Mouse (Mus musculus) MEL (cell line): ENCODE results near the gene Cic. TPM values are rescaled to one million over a fixed set of nuclear protein-coding genes. Genes with fewer than 3 reads are reported as not detected.
A peak's percentile ranks its signal among the peaks of the same experiment; 100 is the strongest.

Experiments
- DNase-seq: peaks from one replicate; pipeline ENCODE4 v3.0.0; 2011; ENCODE audit warnings: low read depth, low spot score
- H3K27ac ChIP-seq: 2 replicates; pipeline ENCODE4 v1.5.1; 2012; ENCODE audit warnings: low read depth, mild to moderate bottlenecking, control low read depth, low read length, moderate library complexity; ENCODE audit not compliant: control insufficient read depth
- H3K27me3 ChIP-seq, 2 experiments: fragments of 150-350 bp in 1 of 2; sonication (generic) in 1 of 2; 2 replicates each; pipeline ENCODE4 v1.6.1; 2012; ENCODE audit warnings: low read length in 2 of 2, mild to moderate bottlenecking in 2 of 2, improper control_type of control experiment in 1 of 2, moderate library complexity in 1 of 2; ENCODE audit not compliant: insufficient read depth in 2 of 2, control insufficient read depth in 1 of 2
- H3K36me3 ChIP-seq, 2 experiments: 2 replicates each; pipeline ENCODE4 v1.6.1; 2012 to 2014; ENCODE audit warnings: low read length in 2 of 2, improper control_type of control experiment in 1 of 2, inconsistent platforms in 1 of 2, mild to moderate bottlenecking in 1 of 2; ENCODE audit not compliant: insufficient read depth in 2 of 2, control insufficient read depth in 1 of 2
- H3K4me1 ChIP-seq, 2 experiments: fragments of 150-350 bp in 1 of 2; sonication (generic) in 1 of 2; 2 replicates each; pipeline ENCODE4 v1.6.1; 2012; ENCODE audit warnings: low read length in 2 of 2, improper control_type of control experiment in 1 of 2, mild to moderate bottlenecking in 1 of 2; ENCODE audit not compliant: insufficient read depth in 2 of 2, control insufficient read depth in 1 of 2
- H3K4me3 ChIP-seq, 2 experiments: fragments of 150-350 bp in 1 of 2; sonication (generic) in 1 of 2; 2 replicates each; pipeline ENCODE4 v1.5.1; 2012; ENCODE audit warnings: low read depth in 2 of 2, low read length in 2 of 2, mild to moderate bottlenecking in 2 of 2, moderate library complexity in 2 of 2, control low read depth in 1 of 2, improper control_type of control experiment in 1 of 2; ENCODE audit not compliant: control insufficient read depth in 1 of 2, insufficient read depth in 1 of 2
- H3K79me2 ChIP-seq: 2 replicates; pipeline ENCODE4 v1.6.1; 2012; ENCODE audit warnings: mild to moderate bottlenecking, low read length, moderate library complexity; ENCODE audit not compliant: control insufficient read depth, poor library complexity, insufficient read depth
- H3K9ac ChIP-seq: 2 replicates; pipeline ENCODE4 v1.6.1; 2012; ENCODE audit warnings: low read depth, mild to moderate bottlenecking, control low read depth, low read length, moderate library complexity; ENCODE audit not compliant: control insufficient read depth, poor library complexity, severe bottlenecking
- H3K9me3 ChIP-seq: fragments of 150-350 bp; sonication (generic); replicated peaks from 2 replicates; pipeline ENCODE4 v1.6.1; 2012; ENCODE audit warnings: mild to moderate bottlenecking, low read length, improper control_type of control experiment, moderate library complexity; ENCODE audit not compliant: insufficient read depth
- BHLHE40 ChIP-seq: IDR thresholded peaks from 2 replicates; pipeline ENCODE4 v1.6.1; 2012; ENCODE audit warnings: low read depth, mild to moderate bottlenecking, inconsistent platforms, low read length, improper control_type of control experiment, borderline replicate concordance
- CHD1 ChIP-seq: IDR thresholded peaks from 2 replicates; pipeline ENCODE4 v1.6.1; 2012; ENCODE audit warnings: low read depth, mild to moderate bottlenecking, inconsistent platforms, low read length, improper control_type of control experiment
- CHD2 ChIP-seq: IDR thresholded peaks from 2 replicates; pipeline ENCODE4 v1.6.1; 2011; ENCODE audit warnings: low read length, improper control_type of control experiment
- ETS1 ChIP-seq: IDR thresholded peaks from 2 replicates; pipeline ENCODE4 v1.6.1; 2012; ENCODE audit warnings: low read depth, mild to moderate bottlenecking, inconsistent platforms, low read length, improper control_type of control experiment, moderate library complexity
- GABPA ChIP-seq: IDR thresholded peaks from 2 replicates; pipeline ENCODE4 v1.6.1; 2012; ENCODE audit warnings: low read depth, mild to moderate bottlenecking, inconsistent platforms, low read length, improper control_type of control experiment, moderate library complexity
- MAX ChIP-seq: IDR thresholded peaks from 2 replicates; pipeline ENCODE4 v1.6.1; 2011; ENCODE audit warnings: low read length, improper control_type of control experiment
- MAZ ChIP-seq: IDR thresholded peaks from 2 replicates; pipeline ENCODE4 v1.6.1; 2012; ENCODE audit warnings: low read depth, mild to moderate bottlenecking, inconsistent platforms, low read length, improper control_type of control experiment
- MEF2A ChIP-seq: IDR thresholded peaks from 2 replicates; pipeline ENCODE4 v1.6.1; 2014; ENCODE audit warnings: low read depth, mild to moderate bottlenecking, inconsistent platforms, low read length, improper control_type of control experiment; ENCODE audit not compliant: poor library complexity, insufficient replicate concordance, severe bottlenecking; ENCODE audit errors: extremely low read depth
- MXI1 ChIP-seq: IDR thresholded peaks from 2 replicates; pipeline ENCODE4 v1.6.1; 2011; ENCODE audit warnings: mild to moderate bottlenecking, low read depth, low read length, improper control_type of control experiment
- MYB ChIP-seq: IDR thresholded peaks from 2 replicates; pipeline ENCODE4 v1.6.1; 2011; ENCODE audit warnings: mild to moderate bottlenecking, low read depth, low read length, improper control_type of control experiment
- MYC ChIP-seq: IDR thresholded peaks from 2 replicates; pipeline ENCODE4 v1.6.1; 2011; ENCODE audit warnings: low read depth, mild to moderate bottlenecking, low read length, improper control_type of control experiment, moderate library complexity
- NRF1 ChIP-seq: IDR thresholded peaks from 2 replicates; pipeline ENCODE4 v1.6.1; 2014; ENCODE audit warnings: low read depth, mild to moderate bottlenecking, inconsistent platforms, low read length, improper control_type of control experiment, moderate library complexity; ENCODE audit not compliant: poor library complexity, insufficient read depth, severe bottlenecking
- POLR2A ChIP-seq, 2 experiments: IDR thresholded peaks; 2 replicates each; pipeline ENCODE4 v1.6.1; 2011 to 2012; ENCODE audit warnings: low read length in 2 of 2, mild to moderate bottlenecking in 2 of 2, control low read depth in 1 of 2, improper control_type of control experiment in 1 of 2, low read depth in 1 of 2, moderate library complexity in 1 of 2; ENCODE audit not compliant: control insufficient read depth in 1 of 2, insufficient read depth in 1 of 2, poor library complexity in 1 of 2
- POLR2AphosphoS2 ChIP-seq: IDR thresholded peaks from 2 replicates; pipeline ENCODE4 v1.6.1; 2011; ENCODE audit warnings: low read length, improper control_type of control experiment
- POLR2AphosphoS5 ChIP-seq: IDR thresholded peaks from 2 replicates; pipeline ENCODE4 v1.6.1; 2012; ENCODE audit warnings: low read depth, borderline replicate concordance, mild to moderate bottlenecking, inconsistent platforms, low read length, moderate library complexity, mixed read lengths
- RCOR1 ChIP-seq: IDR thresholded peaks from 2 replicates; pipeline ENCODE4 v1.6.1; 2012; ENCODE audit warnings: low read depth, mild to moderate bottlenecking, inconsistent platforms, low read length, improper control_type of control experiment
- SIN3A ChIP-seq: IDR thresholded peaks from 2 replicates; pipeline ENCODE4 v1.6.1; 2012; ENCODE audit warnings: low read length, improper control_type of control experiment, inconsistent platforms
- SMC3 ChIP-seq: IDR thresholded peaks from 2 replicates; pipeline ENCODE4 v1.6.1; 2011; ENCODE audit warnings: low read depth, low read length, improper control_type of control experiment
- TAL1 ChIP-seq: IDR thresholded peaks from 2 replicates; pipeline ENCODE4 v1.6.1; 2012; ENCODE audit warnings: mild to moderate bottlenecking, inconsistent platforms, low read length, moderate library complexity, mixed read lengths
- TBP ChIP-seq: IDR thresholded peaks from 2 replicates; pipeline ENCODE4 v1.8.0; 2011; ENCODE audit warnings: low read depth, low read length, improper control_type of control experiment
- TCF12 ChIP-seq: IDR thresholded peaks from 2 replicates; pipeline ENCODE4 v1.6.1; 2014; ENCODE audit warnings: low read depth, mild to moderate bottlenecking, inconsistent platforms, low read length, improper control_type of control experiment, moderate library complexity
- USF1 ChIP-seq: IDR thresholded peaks from 2 replicates; pipeline ENCODE4 v1.6.1; 2014; ENCODE audit warnings: low read depth, mild to moderate bottlenecking, inconsistent platforms, low read length, improper control_type of control experiment, moderate library complexity
- USF2 ChIP-seq, 2 experiments: IDR thresholded peaks; 2 replicates each; pipeline ENCODE4 v1.6.1; 2011 to 2012; ENCODE audit warnings: improper control_type of control experiment in 2 of 2, low read length in 2 of 2, borderline replicate concordance in 1 of 2, inconsistent platforms in 1 of 2, low read depth in 1 of 2, mild to moderate bottlenecking in 1 of 2; ENCODE audit not compliant: insufficient read depth in 1 of 2
- ZC3H11A ChIP-seq: IDR thresholded peaks from 2 replicates; pipeline ENCODE4 v1.6.1; 2012; ENCODE audit warnings: low read depth, mild to moderate bottlenecking, inconsistent platforms, low read length, improper control_type of control experiment
- polyA plus RNA-seq, 2 experiments: library from polyadenylated mRNA; stranded (reverse) in 1 of 2; unstranded in 1 of 2; fragments of >175 nt in 1 of 2; fragments of >200 nt in 1 of 2; gene quantifications; 2 replicates each; pipeline versions ENCODE4 v1.2.1 to v1.2.4; 2012; ENCODE audit warnings: low replicate concordance in 2 of 2, low read depth in 1 of 2; ENCODE audit not compliant: insufficient read length in 2 of 2, insufficient read depth in 1 of 2, missing spikeins in 1 of 2
- total RNA-seq: library from RNA; depleted of rRNA; stranded (reverse); fragments of 300-350 nt; gene quantifications from 2 replicates; pipeline ENCODE4 v1.2.3, GENCODE M21; 2012

Cic gene
- total and polyA plus RNA-seq, 3 experiments: 56.6 to 157 (median 157) TPM

GRCm38 (mm10) chr7:25219756-25220456, 47.6 kb upstream of the Cic start (continued):
- TF ChIP-seq POLR2AphosphoS5: no peak; the same call in 1 of the 2 replicates
- TF ChIP-seq CHD1: no peak
- no peak for TF ChIP-seq MYB
- TF ChIP-seq USF2 (IDR thresholded peaks at IDR 0.05; ENCODE audit: borderline replicate concordance in 1 of 2, insufficient read depth in 1 of 2, low read depth in 1 of 2, low read length in 2 of 2): no peak
- no peak for TF ChIP-seq CHD2
- no peak for TF ChIP-seq ZC3H11A
- TF ChIP-seq RCOR1: no peak
- TF ChIP-seq MAX: peak; percentile 63
- no peak for TF ChIP-seq MXI1
- no peak for TF ChIP-seq GABPA
- TF ChIP-seq TCF12: no peak; the same call in 1 of the 2 replicates
- TF ChIP-seq MYC: no peak

DNA sequence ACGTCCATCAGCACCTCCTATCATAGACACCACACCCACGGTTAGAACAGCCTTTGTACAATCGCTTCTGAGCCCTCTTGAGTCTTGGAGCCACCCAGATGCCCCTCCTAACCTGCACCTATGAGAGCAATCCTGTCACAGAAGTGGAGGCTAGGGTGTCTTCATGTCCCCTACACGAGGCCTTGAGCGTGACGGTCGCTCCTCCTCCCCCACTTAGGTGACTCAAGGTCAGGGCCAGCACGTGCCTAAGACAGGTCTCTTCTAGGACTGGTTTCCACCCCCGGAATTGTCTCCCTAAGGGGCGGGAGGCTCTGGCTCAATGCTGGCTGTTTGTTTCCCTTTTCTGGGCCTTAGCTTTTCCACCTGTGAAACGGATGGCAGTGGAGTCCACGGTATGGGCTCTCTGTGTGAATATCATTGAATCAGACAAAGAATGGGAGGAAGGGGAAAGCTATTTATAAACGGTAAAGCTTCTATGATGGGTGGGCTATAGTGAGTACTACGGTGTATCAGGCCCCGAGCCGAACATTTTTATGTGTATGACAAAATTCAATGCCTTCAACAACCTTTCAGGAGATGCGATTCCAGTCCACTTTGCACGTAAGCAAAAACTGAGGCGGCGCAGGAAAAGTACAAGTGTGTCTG, 46.9 kb upstream of the Cic start, which contains the start of gene Dedd2:
Gene Dedd2 (minus strand): TSS at position 159 of the 645 bp plus-strand sequence.
- H3K27ac ChIP-seq: peak within 1 kb of the TSS; percentile 95
- TF ChIP-seq BHLHE40: peak; percentile 98
- TF ChIP-seq TBP: no peak
- 0 out of 2 replicates have a peak, but pooled peaks have one; percentile 7 for TF ChIP-seq CHD2
- TF ChIP-seq NRF1: 0 out of 2 replicates have a peak, but pooled peaks have one; percentile 26
- TF ChIP-seq TCF12: 0 out of 2 replicates have a peak, but pooled peaks have one; percentile 29
- peak; percentile 82 for TF ChIP-seq MYC
- TF ChIP-seq CHD1: peak; percentile 97; the same call in 1 of the 2 replicates
- TF ChIP-seq MAZ: peak; percentile 75; the same call in 1 of the 2 replicates
- TF ChIP-seq POLR2A (IDR thresholded peaks at IDR 0.05; ENCODE audit: control insufficient read depth in 1 of 2, insufficient read depth in 1 of 2, low read depth in 1 of 2, low read length in 2 of 2, poor library complexity in 1 of 2): peak in 1 of 2 experiments; percentile 7; a peak in 2 of 4 replicates
- no peak for TF ChIP-seq TAL1
- TF ChIP-seq SIN3A: peak; percentile 75
- peak; percentile 79 for TF ChIP-seq USF1
- no peak; the same call in 1 of the 2 replicates for TF ChIP-seq POLR2AphosphoS2
- TF ChIP-seq MAX: peak; percentile 95
- TF ChIP-seq SMC3: 0 out of 2 replicates have a peak, but pooled peaks have one; percentile 17
- TF ChIP-seq MXI1: peak; percentile 94
- peak; percentile 31; the same call in 1 of the 2 replicates for TF ChIP-seq ETS1
- no peak for TF ChIP-seq MEF2A
- TF ChIP-seq, all 39 proteins: peak for 14
- DNase-seq: peak; percentile 86
- Histone ChIP-seq H3K4me3 (peak within 1 kb of the TSS; percentile 87 to 90), H3K9me3 (no peaks in the 10 kb centered on the region), H3K9ac (peak within 1 kb of the TSS; percentile 85), H3K79me2 (peaks cover 37% of the 10 kb centered on the region), H3K4me1 (peaks cover 0 to 19% of the 10 kb centered on the region in 2 experiments; a peak in 3 of 4 replicates), H3K27me3 (no peaks in the 10 kb centered on the region), H3K36me3 (peaks cover 3 to 21% of the 10 kb centered on the region in 2 experiments; a peak in 2 of 4 replicates)
